Mouse (Mus musculus) embryonic fibroblast, embryonic 13.5 days (primary cell): Measurements from ENCODE around the gene Xylt1.

Source experiments
- CTCF ChIP-seq: IDR thresholded peaks from 2 replicates; pipeline ENCODE4 v1.5.1; 2011; ENCODE audit warnings: mild to moderate bottlenecking, control low read depth, low read length, moderate library complexity, borderline replicate concordance; ENCODE audit not compliant: insufficient read depth
- POLR2A ChIP-seq: IDR thresholded peaks from 2 replicates; pipeline ENCODE4 v1.6.1; 2011; ENCODE audit warnings: low read depth, mild to moderate bottlenecking, control low read depth, low read length, moderate library complexity

DNA sequence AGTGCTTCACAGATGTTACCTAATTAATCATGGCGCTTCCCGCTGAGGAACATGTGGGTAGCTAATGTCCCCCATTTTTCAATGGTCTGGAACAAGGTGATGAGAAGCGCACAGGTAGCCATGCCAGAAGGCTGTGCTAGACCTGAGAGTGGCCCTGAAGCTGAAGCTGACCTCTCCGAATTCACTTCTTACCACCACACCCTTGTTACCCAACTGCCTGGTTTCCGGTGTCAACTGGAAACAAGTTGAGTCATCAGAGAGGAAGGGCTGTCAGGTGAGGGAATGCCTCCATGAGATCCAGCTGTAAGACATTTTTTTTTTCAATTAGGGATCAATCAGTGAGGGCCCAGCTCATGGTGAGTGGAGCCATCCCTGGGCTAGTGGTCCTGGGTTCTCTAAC, 68.8 kb downstream of the Xylt1 start:
- TF ChIP-seq CTCF (no peak), POLR2A (no peak)
